Mouse (Mus musculus): ENCODE results near the gene Galk1.
"Not testable (repeated sequence)": the region's sequence is repeated elsewhere in the genome, so short reads cannot be mapped to it uniquely, and the experiment has no call there.

The Galk1 gene

DNA sequence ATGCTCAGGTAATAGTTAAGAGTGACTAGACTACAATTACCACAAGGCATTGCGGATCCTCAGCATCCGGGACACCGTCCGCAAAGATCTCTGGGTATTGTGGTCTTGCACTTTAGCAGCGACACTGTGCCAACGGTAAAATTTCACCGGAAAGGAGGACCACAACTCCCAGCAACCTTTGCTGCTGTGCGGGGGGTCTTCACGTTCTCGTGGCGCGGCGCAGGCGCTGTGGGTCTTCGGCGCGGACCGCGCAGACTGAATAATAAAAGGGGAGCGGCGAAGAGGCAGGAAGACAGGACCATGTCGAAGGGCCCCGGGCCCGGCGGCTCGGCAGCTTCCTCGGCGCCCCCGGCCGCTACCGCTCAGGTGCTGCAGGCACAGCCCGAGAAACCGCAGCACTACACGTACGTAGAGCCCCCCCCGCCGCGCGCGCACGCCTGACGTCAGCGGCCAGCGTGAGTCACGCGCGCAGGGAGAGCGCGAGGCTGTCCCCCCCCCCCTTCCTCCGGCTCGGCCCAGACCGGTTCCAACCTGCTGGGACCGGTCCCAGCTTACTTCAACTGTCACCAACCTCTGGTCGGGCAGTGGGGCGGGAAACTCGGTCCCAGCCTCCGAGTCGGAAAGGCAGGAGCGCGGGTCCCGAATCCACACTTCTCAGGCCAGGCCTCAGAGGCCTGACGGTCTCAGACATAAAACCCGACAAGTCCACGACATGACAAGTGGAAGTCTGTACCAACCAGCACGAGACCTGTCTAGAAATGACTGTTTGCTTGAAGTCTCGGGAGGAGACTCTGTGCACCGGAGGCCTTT lies 17.8 kb upstream of the Galk1 start, which contains the start of gene Unk:
Gene Unk (plus strand): TSS at position 235 of the 810 bp plus-strand sequence.
- peak; percentile 99 for DNase-seq (ENCODE audit: low spot score)

DNA sequence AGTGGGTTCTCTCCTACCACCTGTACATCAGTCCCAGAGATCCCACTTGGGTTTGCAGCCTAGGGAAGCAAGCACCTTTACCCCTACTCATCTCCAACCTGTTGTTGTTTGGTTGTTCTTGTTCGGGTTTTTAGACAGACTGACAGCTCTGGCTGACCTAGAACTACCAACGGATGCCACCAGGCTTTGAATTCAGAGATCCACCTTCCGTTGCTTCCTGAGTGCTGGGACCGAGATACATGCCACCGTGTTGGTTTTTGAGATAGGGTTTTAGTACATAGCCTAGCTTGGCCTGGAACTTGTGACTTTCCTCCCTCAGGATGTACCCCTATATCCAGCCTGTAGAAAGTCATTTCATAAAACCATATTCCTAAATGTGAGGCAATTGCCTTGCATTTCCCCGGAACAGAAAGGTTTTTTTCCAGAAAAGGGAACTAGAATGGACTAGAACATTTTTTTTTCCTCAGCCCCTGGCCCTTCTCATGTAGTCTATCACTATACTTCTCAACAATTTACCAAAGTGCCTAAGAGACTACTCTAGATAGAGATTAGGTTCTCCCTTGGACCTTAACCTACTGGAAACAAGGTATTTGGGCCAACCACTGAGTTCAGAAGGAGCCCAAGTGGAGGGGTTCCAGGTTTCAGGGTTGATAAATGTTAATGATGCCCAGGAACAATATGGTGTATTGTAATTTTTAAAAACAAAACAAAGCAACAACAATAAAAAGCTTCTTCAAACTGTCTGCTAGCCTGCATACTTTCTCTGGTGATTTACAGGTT lies 16.8 kb upstream of the Galk1 start:
- DNase-seq (ENCODE audit: low spot score), result no peak

- DNase-seq (ENCODE audit: low spot score), result no peak
Measured at GRCm38 (mm10) chr11:116028177-116028865, 15.8 kb upstream of the Galk1 start.

GRCm38 (mm10) chr11:116027756-116028155 lies 15.2 kb upstream of the Galk1 start, which contains the start of gene H3f3b:
H3f3b (minus strand) TSS chr11:116027962.
- no peak for DNase-seq (ENCODE audit: low spot score)

- no peak for DNase-seq (ENCODE audit: low spot score)
Measured at GRCm38 (mm10) chr11:116025056-116025845, 12.7 kb upstream of the Galk1 start.

- DNase-seq (ENCODE audit: low spot score), result peak; percentile 98
Measured at GRCm38 (mm10) chr11:116024356-116024808, 11.9 kb upstream of the Galk1 start.

GRCm38 (mm10) chr11:116023771-116024355 lies 11.3 kb upstream of the Galk1 start:
- no peak for DNase-seq (ENCODE audit: low spot score)

- not testable (repeated sequence) for DNase-seq (ENCODE audit: low spot score)
Measured at GRCm38 (mm10) chr11:116023074-116023770, 10.7 kb upstream of the Galk1 start.

GRCm38 (mm10) chr11:116022256-116022780 lies 9.8 kb upstream of the Galk1 start:
- DNase-seq (ENCODE audit: low spot score), result no peak

- DNase-seq (ENCODE audit: low spot score), result no peak
Measured at GRCm38 (mm10) chr11:116021328-116022220, 9.1 kb upstream of the Galk1 start.

DNA sequence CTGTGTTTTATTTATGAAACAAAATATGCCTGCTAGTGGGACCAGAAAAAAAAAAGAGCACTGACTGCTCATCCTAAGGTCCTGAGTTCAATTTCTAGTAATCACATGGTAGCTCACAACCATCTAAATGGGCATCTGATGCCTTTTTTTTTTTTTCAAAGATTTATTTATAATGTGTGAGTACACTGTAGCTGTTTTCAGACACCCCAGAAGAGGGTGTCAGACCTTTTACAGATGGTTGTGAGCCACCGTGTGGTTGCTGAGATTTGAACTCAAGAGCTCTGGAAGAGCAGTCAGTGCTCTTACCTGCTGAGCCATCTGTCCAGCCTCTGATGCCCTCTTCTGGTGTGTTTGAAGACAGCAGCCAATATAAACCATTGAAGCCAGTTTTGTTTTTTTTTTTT lies 8.0 kb upstream of the Galk1 start:
- DNase-seq (ENCODE audit: low spot score), result no peak

GRCm38 (mm10) chr11:116019976-116020411 lies 7.5 kb upstream of the Galk1 start:
- no peak for DNase-seq (ENCODE audit: low spot score)

DNA sequence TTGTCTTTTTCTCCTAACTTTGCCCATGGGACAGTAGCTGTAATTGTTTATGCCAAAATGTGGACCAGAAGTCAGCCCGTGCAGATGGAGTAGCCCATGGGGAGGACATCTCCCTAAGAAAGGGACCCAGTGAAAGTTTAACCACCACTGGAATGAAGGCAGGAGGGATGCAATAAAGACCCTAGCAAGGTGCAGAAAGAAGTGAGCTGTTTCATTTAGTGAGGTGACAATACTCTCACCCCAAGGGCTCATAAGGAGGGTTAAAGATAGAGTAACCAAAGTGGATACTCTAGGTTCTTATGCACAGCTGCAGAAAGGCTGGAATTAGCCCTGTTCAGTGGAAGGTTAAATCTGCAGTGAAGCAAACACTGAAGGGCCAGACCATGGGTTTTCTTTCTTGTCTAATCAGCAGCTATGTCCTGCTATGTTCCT lies 6.9 kb upstream of the Galk1 start:
- DNase-seq (ENCODE audit: low spot score), result no peak

GRCm38 (mm10) chr11:116018867-116019266 lies 6.3 kb upstream of the Galk1 start:
- DNase-seq (ENCODE audit: low spot score), result not testable (repeated sequence)

DNA sequence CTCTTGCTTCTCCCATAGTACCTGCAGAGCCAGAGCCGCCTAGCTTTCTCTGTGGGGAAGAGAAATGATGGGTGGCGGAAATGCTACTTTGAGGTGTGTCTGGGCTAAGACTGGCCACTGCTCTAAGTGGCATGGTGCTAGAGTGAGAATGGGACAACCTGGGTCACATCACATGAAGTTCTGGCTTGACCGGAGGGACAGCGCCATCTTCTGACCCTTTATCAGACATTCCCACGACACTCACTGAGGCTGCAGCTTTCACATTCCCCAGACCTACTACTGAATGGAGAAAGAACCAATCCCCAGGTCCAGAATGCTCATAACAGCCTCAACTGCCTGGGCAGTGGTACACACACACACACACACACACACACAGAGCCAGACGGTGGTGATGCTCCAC lies 5.6 kb upstream of the Galk1 start:
- DNase-seq (ENCODE audit: low spot score), result no peak

- DNase-seq (ENCODE audit: low spot score), result no peak
Measured at GRCm38 (mm10) chr11:116014821-116015220, 2.3 kb upstream of the Galk1 start.

GRCm38 (mm10) chr11:116011529-116012261 lies 824 bp downstream of the Galk1 start:
- DNase-seq (ENCODE audit: low spot score), result peak; percentile 87

GRCm38 (mm10) chr11:116010948-116011347 lies 1.6 kb downstream of the Galk1 start:
- no peak for DNase-seq (ENCODE audit: low spot score)
